Mouse (Mus musculus) kidney, embryonic 15.5 days (tissue): ENCODE measurements around the gene Med22. TPM values are rescaled to one million over a fixed set of nuclear protein-coding genes. Genes with fewer than 3 reads are reported as not detected.
"Not testable (repeated sequence)": the region's sequence is repeated elsewhere in the genome, so short reads cannot be mapped to it uniquely, and the experiment has no call there.

Experiments used
- ATAC-seq: fragments of 200-750 bp; cut with Nextera tagmentation; replicated peaks from 2 replicates; pipeline ENCODE4 v1.8.0; 2017; ENCODE audit warnings: moderate TSS enrichment; ENCODE audit not compliant: low FRiP score
- H3K27ac ChIP-seq: fragments of 300-500 bp; sonication (generic); 2 replicates; pipeline ENCODE4 v1.5.1; 2015; ENCODE audit warnings: mild to moderate bottlenecking, inconsistent platforms
- H3K27me3 ChIP-seq: fragments of 300-500 bp; sonication (generic); 2 replicates; pipeline ENCODE4 v1.6.1; 2015; ENCODE audit warnings: inconsistent platforms
- H3K36me3 ChIP-seq: fragments of 300-500 bp; sonication (generic); 2 replicates; pipeline ENCODE4 v1.6.1; 2015; ENCODE audit warnings: inconsistent platforms
- H3K4me1 ChIP-seq: fragments of 300-500 bp; sonication (generic); 2 replicates; pipeline ENCODE4 v1.6.1; 2015; ENCODE audit warnings: inconsistent platforms
- H3K4me2 ChIP-seq: fragments of 300-500 bp; sonication (generic); 2 replicates; pipeline ENCODE4 v1.6.1; 2015; ENCODE audit warnings: moderate library complexity, mild to moderate bottlenecking, inconsistent platforms
- H3K4me3 ChIP-seq: fragments of 300-500 bp; sonication (generic); replicated peaks from 2 replicates; pipeline ENCODE4 v1.5.1; 2015; ENCODE audit warnings: mild to moderate bottlenecking, inconsistent platforms
- H3K9ac ChIP-seq: fragments of 300-500 bp; sonication (generic); 2 replicates; pipeline ENCODE4 v1.6.1; 2015; ENCODE audit warnings: mild to moderate bottlenecking, inconsistent platforms
- H3K9me3 ChIP-seq: fragments of 300-500 bp; sonication (generic); replicated peaks from 2 replicates; pipeline ENCODE4 v1.6.1; 2016; ENCODE audit warnings: inconsistent platforms
- WGBS: fragments of 180-500 bp; shearing (Covaris S2); methylation state at CpG from one replicate; pipeline ENCODE4 v1.1.7; 2015; ENCODE audit warnings: mixed read lengths; 5-methylcytosine and 5-hydroxymethylcytosine counted together
- polyA plus RNA-seq: library from polyadenylated mRNA; unstranded; fragments of >200 nt; fragmentation: Nextera tagmentation; extraction: Ambion mirVana; gene quantifications from 2 replicates; pipeline ENCODE4 v1.2.1, GENCODE M21; 2015

Med22 gene
- polyA plus RNA-seq, 1 experiment from 2014 or later: 56.0 TPM

- WGBS: 71% methylated on average over 1 of the region's 1 CpGs
- Histone ChIP-seq H3K4me1 (peaks cover 26% of the 10 kb centered on the region), H3K9ac (no peak overlapping the region), H3K4me3 (no peak overlapping the region), H3K4me2 (no peak overlapping the region; the same call in 1 of the 2 replicates), H3K36me3 (peaks cover 63% of the 10 kb centered on the region), H3K27me3 (no peaks in the 10 kb centered on the region), H3K27ac (no peak overlapping the region), H3K9me3 (no peaks in the 10 kb centered on the region)
- ATAC-seq: no peak
Measured at GRCm38 (mm10) chr2:26900731-26901130, 9.7 kb downstream of the Med22 start.

GRCm38 (mm10) chr2:26895898-26896297 is 14.6 kb downstream of the Med22 start:
- Histone ChIP-seq H3K9ac (no peak overlapping the region), H3K4me3 (no peak overlapping the region), H3K27ac (no peak overlapping the region), H3K9me3 (no peaks in the 10 kb centered on the region), H3K36me3 (peaks cover 92% of the 10 kb centered on the region), H3K4me1 (peaks cover 1% of the 10 kb centered on the region; the same call in 1 of the 2 replicates), H3K4me2 (no peak overlapping the region), H3K27me3 (no peaks in the 10 kb centered on the region)
- no peak for ATAC-seq
- 90% methylated on average over 4 of the region's 4 CpGs for WGBS

GRCm38 (mm10) chr2:26886170-26886569 is 24.3 kb downstream of the Med22 start:
- not testable (repeated sequence) for H3K4me1 ChIP-seq, H3K27me3 ChIP-seq, H3K9me3 ChIP-seq, H3K4me2 ChIP-seq, H3K4me3 ChIP-seq, H3K27ac ChIP-seq, ATAC-seq, H3K9ac ChIP-seq
- WGBS: 67% methylated on average over 4 of the region's 4 CpGs
- H3K36me3 ChIP-seq: peaks cover 30% of the 10 kb centered on the region

GRCm38 (mm10) chr2:26885541-26885940 is 24.9 kb downstream of the Med22 start:
- H3K36me3 ChIP-seq: peaks cover 24% of the 10 kb centered on the region
- not testable (repeated sequence) for H3K9ac ChIP-seq, H3K27me3 ChIP-seq, H3K9me3 ChIP-seq, H3K4me2 ChIP-seq, H3K4me3 ChIP-seq, ATAC-seq, H3K4me1 ChIP-seq, H3K27ac ChIP-seq
- 95% methylated on average over 2 of the region's 2 CpGs for WGBS

- Histone ChIP-seq H3K27me3 (no peaks in the 10 kb centered on the region), H3K4me1 (no peaks in the 10 kb centered on the region), H3K4me3 (no peak overlapping the region), H3K36me3 (no peaks in the 10 kb centered on the region), H3K9ac (no peak overlapping the region), H3K27ac (no peak overlapping the region), H3K9me3 (peaks cover 4% of the 10 kb centered on the region; the same call in 1 of the 2 replicates), H3K4me2 (no peak overlapping the region)
- ATAC-seq: no peak
Measured at GRCm38 (mm10) chr2:26878571-26878970, 31.9 kb downstream of the Med22 start.

GRCm38 (mm10) chr2:26870666-26871065 is 39.8 kb downstream of the Med22 start:
- Histone ChIP-seq H3K4me3 (no peak overlapping the region), H3K9me3 (no peaks in the 10 kb centered on the region), H3K4me1 (no peaks in the 10 kb centered on the region), H3K9ac (no peak overlapping the region), H3K27me3 (no peaks in the 10 kb centered on the region), H3K36me3 (no peaks in the 10 kb centered on the region), H3K4me2 (no peak overlapping the region), H3K27ac (no peak overlapping the region)
- 64% methylated on average over 6 of the region's 6 CpGs for WGBS
- ATAC-seq: no peak

- Histone ChIP-seq H3K27ac (no peak within 1 kb of the TSS), H3K9me3 (no peaks in the 10 kb centered on the region), H3K4me1 (no peaks in the 10 kb centered on the region), H3K36me3 (no peaks in the 10 kb centered on the region), H3K4me3 (no peak within 1 kb of the TSS), H3K27me3 (no peaks in the 10 kb centered on the region), H3K4me2 (no peak within 1 kb of the TSS), H3K9ac (no peak within 1 kb of the TSS)
- ATAC-seq: no peak
- WGBS: 73% methylated on average over 3 of the region's 3 CpGs
Measured at GRCm38 (mm10) chr2:26864879-26865278, 45.6 kb downstream of the Med22 start, which contains the start of gene Abo. Gene Abo (minus strand): TSS chr2:26864979.

- Histone ChIP-seq H3K4me1 (no peaks in the 10 kb centered on the region), H3K9ac (no peak overlapping the region), H3K27ac (no peak overlapping the region), H3K36me3 (no peaks in the 10 kb centered on the region), H3K4me2 (no peak overlapping the region), H3K4me3 (no peak overlapping the region), H3K27me3 (no peaks in the 10 kb centered on the region), H3K9me3 (no peaks in the 10 kb centered on the region)
- ATAC-seq: no peak
- 72% methylated on average over 3 of the region's 3 CpGs for WGBS
Measured at GRCm38 (mm10) chr2:26862856-26863255, 47.6 kb downstream of the Med22 start.

Other genes starting within 250 kb of the Med22 start
- not detected in 2 replicates for gene Lcn4, start 239.4 kb downstream of the Med22 start, polyA plus RNA-seq
- not detected in 2 replicates for gene Abo, start 45.7 kb downstream of the Med22 start, polyA plus RNA-seq
- 31.2 and 31.5 TPM in 2 replicates for gene Surf6, start 7.8 kb downstream of the Med22 start, polyA plus RNA-seq
- gene Rpl7a, start 87 bp upstream of the Med22 start, polyA plus RNA-seq: 640 and 684 TPM in 2 replicates
- gene Surf2, start 5.7 kb upstream of the Med22 start, polyA plus RNA-seq: 45.4 and 46.4 TPM in 2 replicates
- 55.2 and 58.1 TPM in 2 replicates for gene Surf1, start 5.9 kb upstream of the Med22 start, polyA plus RNA-seq
- 224 and 227 TPM in 2 replicates for gene Surf4, start 23.3 kb upstream of the Med22 start, polyA plus RNA-seq
- gene Stkld1, start 23.4 kb upstream of the Med22 start, polyA plus RNA-seq: 0.08 TPM in 1 of 2 replicates, not detected in the other
- gene Rexo4, start 53.7 kb upstream of the Med22 start, polyA plus RNA-seq: 49.7 and 50.1 TPM in 2 replicates
- 0.06 and 0.26 TPM in 2 replicates for gene Adamts13, start 62.7 kb upstream of the Med22 start, polyA plus RNA-seq
- 61.0 and 66.1 TPM in 2 replicates for gene Cacfd1, start 99.2 kb upstream of the Med22 start, polyA plus RNA-seq
- gene Slc2a6, start 117.3 kb upstream of the Med22 start, polyA plus RNA-seq: 0.31 and 0.96 TPM in 2 replicates
- 3.4 and 5.3 TPM in 2 replicates for gene Mymk, start 161.5 kb upstream of the Med22 start, polyA plus RNA-seq
- 1.3 and 1.7 TPM in 2 replicates for gene Adamtsl2, start 168.7 kb upstream of the Med22 start, polyA plus RNA-seq
- 0.18 and 0.30 TPM in 2 replicates for gene Fam163b, start 231.8 kb upstream of the Med22 start, polyA plus RNA-seq